Mouse (Mus musculus): ENCODE data around the gene Abcb4.

- TF ChIP-seq POLR2A (IDR thresholded peaks at IDR 0.05; ENCODE audit: insufficient read length, low read depth) = no peak
- no peak for TF ChIP-seq MYOD1 (IDR thresholded peaks at IDR 0.05; ENCODE audit: control insufficient read depth in 1 of 3, insufficient read length in 2 of 3, low read depth in 2 of 3)
- TF ChIP-seq USF1 (IDR thresholded peaks at IDR 0.05; ENCODE audit: low read depth) = no peak
- no peak for TF ChIP-seq E2F4 (IDR thresholded peaks at IDR 0.05; ENCODE audit: insufficient read depth)
- TF ChIP-seq MYOG (IDR thresholded peaks at IDR 0.05; ENCODE audit: control insufficient read depth in 1 of 3, insufficient read depth in 1 of 3, insufficient read length in 2 of 3, low read depth in 2 of 3) = no peak
- TF ChIP-seq REST (IDR thresholded peaks at IDR 0.05; ENCODE audit: insufficient read depth, insufficient read length) = no peak
- no peak for TF ChIP-seq TCF12 (IDR thresholded peaks at IDR 0.05; ENCODE audit: insufficient read depth, poor library complexity, severe bottlenecking)
- no peak for TF ChIP-seq POLR2AphosphoS2 (IDR thresholded peaks at IDR 0.05; ENCODE audit: insufficient read length, low read depth)
- TF ChIP-seq CEBPB (IDR thresholded peaks at IDR 0.05; ENCODE audit: insufficient read depth, poor library complexity, severe bottlenecking) = no peak
- TF ChIP-seq MAX (IDR thresholded peaks at IDR 0.05; ENCODE audit: low read depth) = no peak
- no peak for TF ChIP-seq TCF3 (IDR thresholded peaks at IDR 0.05; ENCODE audit: insufficient read length, low read depth)
Measured at GRCm38 (mm10) chr5:8917069-8917468, 23.6 kb downstream of the Abcb4 start.

Data from myocyte (in vitro differentiated cells).